Mouse (Mus musculus): ENCODE measurements around the gene Cd40lg.

The Cd40lg gene

GRCm38 (mm10) chrX:57211876-57212275, at the start of gene Cd40lg:
TSS of gene Cd40lg (plus strand) at chrX:57212143.
- DNase-seq, result no peak

DNA sequence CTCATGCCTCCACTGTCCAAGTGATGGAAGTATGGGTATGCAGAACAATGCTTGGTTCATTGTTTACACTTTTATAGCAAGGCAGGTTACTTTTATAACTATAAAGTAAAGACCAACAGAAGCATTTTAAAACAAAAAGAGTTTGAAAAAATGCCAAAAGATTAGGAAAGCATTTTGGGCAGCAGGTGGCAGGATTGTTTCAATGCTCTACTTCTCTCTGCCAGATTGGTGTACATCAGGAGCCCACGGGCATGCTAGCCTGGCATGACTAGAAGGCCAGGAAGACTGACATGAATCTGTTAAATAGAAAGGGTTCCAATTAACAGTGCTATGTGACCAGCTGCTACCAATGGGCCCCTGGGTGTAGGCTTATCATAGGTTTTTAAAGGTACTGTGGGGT, 45.4 kb upstream of the Cd40lg start:
- DNase-seq, result peak in 1 of 2 experiments; percentile 6

GRCm38 (mm10) chrX:57171269-57171668, 40.7 kb upstream of the Cd40lg start:
- DNase-seq, result no peak

DNA sequence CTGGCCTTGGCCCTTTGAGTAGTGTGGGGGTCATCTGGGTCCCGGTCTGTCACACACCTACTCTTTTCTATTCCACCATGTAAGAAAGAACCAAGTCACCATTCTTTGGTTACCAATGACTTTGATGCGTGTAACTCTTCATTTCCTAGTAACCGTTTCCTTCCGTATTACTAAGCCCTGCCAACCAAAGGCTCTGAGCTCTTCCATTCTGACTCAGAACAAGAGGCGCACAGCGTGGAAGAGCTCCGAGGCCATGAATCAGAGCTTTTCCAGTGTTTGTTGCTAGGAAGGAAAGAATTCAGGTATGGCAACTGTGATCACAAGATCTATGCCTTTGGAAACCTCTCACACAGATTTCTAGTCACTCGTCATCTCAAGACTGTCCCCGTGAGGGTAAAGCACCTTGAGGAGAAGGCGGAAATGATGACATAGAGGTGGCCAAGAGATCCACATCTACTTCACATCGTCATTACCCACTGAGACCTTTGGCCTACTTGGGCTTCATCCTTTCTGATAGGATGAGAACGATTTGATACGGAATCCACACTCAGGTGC, 34.6 kb upstream of the Cd40lg start:
- no peak for DNase-seq

DNA sequence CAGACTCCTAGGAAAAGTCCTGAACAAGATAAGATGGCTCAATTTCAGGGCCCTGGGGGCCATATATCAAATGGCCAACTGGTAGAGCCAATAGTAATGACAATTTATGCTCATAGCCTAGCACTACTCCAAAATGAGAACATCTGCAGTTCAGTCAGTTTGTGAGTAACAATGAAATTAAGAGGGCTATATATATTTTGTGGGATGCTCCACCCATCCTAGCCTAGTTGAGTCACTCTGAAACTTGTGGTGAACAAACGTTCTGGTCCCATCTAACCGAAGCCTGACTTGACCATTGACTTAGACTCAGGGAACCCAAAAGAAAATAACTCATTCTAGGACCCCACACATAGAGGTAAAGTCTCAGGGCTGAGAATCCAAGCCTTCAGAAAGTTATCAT, 29.5 kb upstream of the Cd40lg start:
- no peak for DNase-seq

DNA sequence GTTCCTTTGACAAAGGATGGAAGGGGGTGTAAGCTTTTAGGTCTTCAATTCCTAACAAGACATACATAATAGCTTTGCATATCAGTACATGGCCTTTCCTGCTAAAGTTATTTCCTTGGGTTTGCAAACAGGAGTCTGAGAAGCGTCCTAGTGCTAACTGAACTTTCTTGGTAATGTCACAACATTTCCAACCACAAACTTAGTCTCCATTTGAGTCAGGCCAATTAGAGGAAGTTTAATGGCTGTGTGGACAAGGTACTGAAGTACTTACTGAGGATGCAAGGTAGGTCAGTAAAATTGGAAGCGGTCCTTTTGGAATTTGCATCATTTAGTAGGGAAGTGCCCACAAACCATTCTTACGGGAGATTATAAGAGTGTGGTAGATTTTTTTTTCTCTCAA, 28.6 kb upstream of the Cd40lg start:
- DNase-seq, result no peak

DNA sequence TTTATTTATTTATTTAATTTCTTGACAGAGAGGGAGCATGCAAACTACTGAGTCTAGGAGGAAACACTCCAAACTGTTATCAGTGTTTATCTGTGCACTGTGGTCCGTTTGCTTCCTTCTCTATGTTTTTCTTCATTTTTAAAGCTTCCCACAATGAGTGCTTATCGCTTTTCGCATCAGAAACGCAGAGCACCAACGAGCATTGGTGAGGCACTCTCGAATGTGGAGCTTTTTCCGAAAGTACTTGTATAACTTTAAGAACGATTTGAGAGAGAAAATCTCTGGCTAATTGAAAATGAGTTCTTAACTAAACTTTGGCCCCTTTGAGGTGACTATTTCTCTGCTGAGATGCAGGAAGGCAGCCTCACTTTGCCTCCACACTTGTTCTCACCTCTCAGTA, 24.6 kb upstream of the Cd40lg start:
- no peak for DNase-seq

DNA sequence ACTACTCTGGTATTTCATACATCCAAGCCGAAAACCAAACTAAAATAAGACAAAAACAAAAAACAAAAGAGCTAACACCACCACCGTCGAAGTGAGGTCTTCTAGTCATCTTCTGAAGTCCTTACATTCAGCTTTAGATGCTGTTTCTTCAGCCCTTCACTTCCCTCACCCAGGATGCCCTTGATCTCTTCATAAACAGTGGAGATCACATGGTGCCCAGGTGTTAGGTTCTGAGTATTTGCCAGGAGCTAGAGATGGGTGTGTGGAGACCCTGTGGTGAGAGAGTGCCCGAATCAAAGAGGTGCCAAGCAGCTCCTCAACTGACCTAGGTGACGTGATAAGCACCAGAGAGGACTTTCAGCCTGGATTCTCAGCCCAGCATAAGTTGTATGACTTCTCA, 22.6 kb upstream of the Cd40lg start:
- no peak for DNase-seq

GRCm38 (mm10) chrX:57196319-57196718, 15.6 kb upstream of the Cd40lg start:
- peak; percentile 14 to 24 for DNase-seq

- no peak for DNase-seq
Observed at GRCm38 (mm10) chrX:57198036-57198435, 13.9 kb upstream of the Cd40lg start.

- DNase-seq, result no peak
Observed at GRCm38 (mm10) chrX:57200397-57200796, 11.5 kb upstream of the Cd40lg start.

- DNase-seq, result no peak
Observed at GRCm38 (mm10) chrX:57210591-57210990, 1.4 kb upstream of the Cd40lg start.

GRCm38 (mm10) chrX:57212862-57213261, 919 bp downstream of the Cd40lg start:
- no peak for DNase-seq

DNA sequence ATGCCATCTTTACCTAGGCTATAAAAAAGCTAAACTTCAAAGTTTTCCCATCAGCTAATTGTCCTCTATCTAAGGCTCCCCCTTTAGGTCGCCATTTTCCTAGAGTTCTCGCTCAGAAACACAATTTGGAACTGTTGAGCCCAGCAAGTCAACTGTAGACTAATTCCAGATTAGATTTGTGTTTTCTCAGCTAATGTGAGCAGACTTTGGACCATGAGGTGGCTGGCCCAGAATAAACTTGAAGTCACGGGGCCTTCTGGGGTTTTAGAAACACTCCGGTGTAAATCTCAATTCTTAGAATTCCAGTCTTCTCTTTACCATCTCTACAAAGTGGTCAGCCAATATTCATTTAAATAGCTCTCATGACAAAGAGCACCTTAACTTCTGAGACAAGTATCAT, 3.6 kb downstream of the Cd40lg start:
- no peak for DNase-seq

DNA sequence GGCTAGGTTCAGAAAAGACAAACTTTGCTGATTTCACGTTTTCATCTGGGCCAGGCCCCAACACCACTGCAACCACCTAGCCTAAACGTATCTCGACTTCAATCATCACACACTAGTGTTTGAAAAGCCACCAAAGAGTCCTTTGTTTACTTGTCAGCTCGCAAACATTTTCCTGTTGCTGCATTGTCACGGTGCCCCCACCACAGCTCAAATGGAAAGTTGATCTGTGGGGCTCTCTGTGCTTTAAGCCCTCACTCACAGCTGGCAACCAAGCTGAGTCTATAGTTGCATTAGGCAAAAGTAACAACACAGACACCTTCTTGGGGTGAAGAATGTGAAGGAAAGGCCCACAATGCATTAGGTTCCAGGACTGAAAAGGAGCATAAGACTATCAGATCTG, 4.3 kb downstream of the Cd40lg start:
- no peak for DNase-seq

DNA sequence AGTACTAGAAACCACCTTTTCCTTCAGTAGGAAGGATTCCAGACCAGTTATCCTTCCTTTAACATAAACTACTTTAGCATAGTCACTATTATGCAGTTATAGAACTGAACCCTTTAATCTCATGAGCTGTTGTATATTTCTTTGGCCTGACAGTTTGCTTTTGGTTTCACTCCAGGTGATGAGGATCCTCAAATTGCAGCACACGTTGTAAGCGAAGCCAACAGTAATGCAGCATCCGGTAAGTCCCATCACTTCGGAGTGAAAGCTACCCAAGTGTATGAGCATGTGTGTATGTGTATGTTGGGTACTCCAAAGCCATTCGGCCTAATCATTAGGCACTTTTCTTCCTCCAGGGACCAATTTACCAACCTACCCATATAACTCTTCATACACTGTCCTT, 7.6 kb downstream of the Cd40lg start:
- no peak for DNase-seq

DNA sequence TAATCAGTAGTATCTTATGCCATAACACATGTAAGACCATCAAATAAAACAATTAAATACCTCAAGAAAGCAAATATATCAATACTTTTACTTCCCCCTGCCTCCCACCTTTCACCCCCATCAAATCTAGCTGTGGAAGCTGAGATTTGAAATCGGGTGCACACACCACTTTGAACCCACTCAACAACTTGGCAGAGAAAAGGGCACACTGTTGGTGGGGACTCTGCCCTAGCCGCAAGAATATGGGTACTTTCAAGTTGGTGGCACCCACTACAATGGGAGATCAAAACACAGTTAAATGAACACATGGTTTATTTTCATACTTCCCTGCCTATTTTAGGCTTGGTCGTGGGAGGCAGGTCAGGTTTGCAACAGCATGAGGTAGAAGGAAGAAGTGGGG, 9.9 kb downstream of the Cd40lg start:
- DNase-seq, result peak in 1 of 2 experiments; percentile 1

GRCm38 (mm10) chrX:57223301-57223700, 11.4 kb downstream of the Cd40lg start:
- no peak for DNase-seq

DNA sequence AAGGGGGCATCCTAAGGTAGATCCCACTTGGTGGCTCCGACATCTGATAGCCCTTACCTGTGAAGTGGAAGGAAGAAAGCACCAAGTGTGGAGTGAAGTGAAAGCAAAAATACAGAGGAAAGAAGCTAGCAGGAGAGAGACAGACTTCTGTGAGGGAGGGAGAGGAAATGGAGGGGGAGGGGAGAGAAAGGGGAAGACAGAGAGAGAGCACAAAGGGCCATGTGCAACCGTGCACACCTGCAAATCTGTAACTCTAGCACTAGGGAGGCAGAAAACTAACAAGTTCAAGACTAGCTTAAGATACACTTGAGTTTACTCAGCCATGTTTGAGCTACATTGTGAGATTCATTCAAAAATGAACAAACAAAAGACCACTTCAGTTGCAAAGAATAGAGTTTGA, 16.2 kb downstream of the Cd40lg start:
- DNase-seq, result peak; percentile 26 to 29

DNA sequence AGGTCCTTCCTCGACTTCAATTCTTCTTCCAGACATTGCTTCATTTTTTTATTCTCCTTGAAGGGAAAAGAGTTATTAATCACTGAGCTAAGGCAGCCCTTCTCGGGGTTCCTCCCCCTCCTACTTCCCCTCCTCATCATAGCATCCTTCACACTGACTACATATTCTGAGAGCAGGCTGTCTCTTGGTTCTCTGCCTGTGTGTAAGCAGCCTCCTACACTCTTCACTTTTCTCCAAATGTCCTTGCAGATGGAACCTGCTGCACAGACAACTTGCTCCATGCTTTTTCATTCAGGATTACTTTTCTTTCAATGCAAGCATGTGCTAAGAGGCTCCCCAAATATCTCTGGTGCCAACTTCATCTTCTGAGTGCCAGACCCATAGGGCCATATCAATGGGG, 21.7 kb downstream of the Cd40lg start:
- DNase-seq, result no peak

- DNase-seq, result peak; percentile 34 to 36
Observed at GRCm38 (mm10) chrX:57235982-57236381, 24.0 kb downstream of the Cd40lg start.

- DNase-seq, result no peak
Observed at GRCm38 (mm10) chrX:57238572-57238971, 26.6 kb downstream of the Cd40lg start.

DNA sequence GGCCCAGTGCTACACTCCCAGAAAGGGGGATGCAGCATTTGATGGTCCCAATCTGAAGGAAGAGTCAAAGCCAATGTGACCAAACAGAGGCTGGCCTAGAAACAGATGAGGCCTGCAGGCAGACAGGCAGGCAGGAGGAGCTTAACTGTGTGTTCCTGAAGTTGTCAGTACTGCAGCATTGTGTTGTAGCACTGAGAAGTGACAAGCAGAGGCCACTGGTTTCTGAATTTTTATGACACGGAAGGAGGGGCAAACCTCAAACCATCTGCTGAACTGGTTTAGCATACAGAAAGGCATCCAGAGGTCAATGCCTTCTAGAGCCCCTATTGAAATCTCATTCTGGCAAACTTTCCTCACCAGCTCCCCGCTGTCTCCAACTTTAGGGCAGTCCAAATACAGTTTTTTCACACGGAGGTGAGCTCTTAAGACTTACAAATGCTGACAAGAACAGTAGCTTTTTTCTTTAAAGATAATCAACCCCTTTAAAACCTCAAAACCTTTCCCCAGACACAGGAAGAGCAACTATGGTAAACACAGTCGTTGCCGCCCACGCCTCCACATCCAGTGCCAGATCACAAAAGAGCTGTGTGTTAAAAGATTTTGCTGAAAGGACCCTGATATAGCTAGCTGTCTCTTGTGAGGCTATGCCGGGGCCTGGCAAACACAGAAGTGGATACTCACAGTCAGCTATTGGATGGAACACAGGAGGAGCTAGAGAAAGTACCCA, 41.5 kb downstream of the Cd40lg start:
- DNase-seq, result no peak

DNA sequence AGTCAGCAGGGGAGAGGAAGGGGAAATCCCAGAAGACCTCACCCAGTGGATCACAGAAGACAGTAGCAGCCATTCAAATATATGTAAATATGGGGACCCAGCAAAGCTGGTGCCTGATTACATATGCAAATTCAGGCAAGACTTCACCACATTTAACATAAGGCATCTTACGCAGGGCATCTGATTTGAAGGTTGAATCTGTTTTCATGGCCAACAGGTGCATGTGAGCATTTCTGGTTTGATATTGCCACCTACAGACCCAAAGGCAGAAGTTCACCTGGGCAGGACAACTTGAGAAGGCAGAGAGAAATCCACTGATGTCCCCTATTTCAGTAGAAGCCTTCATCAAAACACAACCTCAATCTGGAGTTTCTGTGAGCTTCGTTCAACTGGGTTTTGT, 48.8 kb downstream of the Cd40lg start:
- DNase-seq, result peak; percentile 29

GRCm38 (mm10) chrX:57263515-57263914, 51.6 kb downstream of the Cd40lg start:
- no peak for DNase-seq
